Mouse (Mus musculus): ENCODE results near the gene Yipf3.

Gene Yipf3

GRCm38 (mm10) chr17:46247512-46248188 is at the start of gene Yipf3, which contains the start of gene Polr1c:
TSS of gene Yipf3 (plus strand) at chr17:46248080.
TSS of gene Polr1c (minus strand) at chr17:46248054.
- peak; percentile 85 for DNase-seq (ENCODE audit: low read depth, low spot score)

GRCm38 (mm10) chr17:46201151-46201550 is 46.7 kb upstream of the Yipf3 start:
- no peak for DNase-seq (ENCODE audit: low read depth, low spot score)

GRCm38 (mm10) chr17:46202421-46203071 is 45.3 kb upstream of the Yipf3 start, which contains the start of the genes Polh and Xpo5:
TSS of gene Polh (minus strand) at chr17:46202645.
TSS of gene Xpo5 (plus strand) at chr17:46202782.
- peak; percentile 89 for DNase-seq (ENCODE audit: low read depth, low spot score)

- no peak for DNase-seq (ENCODE audit: low read depth, low spot score)
These were observed 44.8 kb upstream of the Yipf3 start for GRCm38 (mm10) chr17:46203078-46203477.

GRCm38 (mm10) chr17:46206676-46207075 is 41.2 kb upstream of the Yipf3 start:
- DNase-seq (ENCODE audit: low read depth, low spot score): no peak

GRCm38 (mm10) chr17:46210550-46210949 is 37.3 kb upstream of the Yipf3 start:
- no peak for DNase-seq (ENCODE audit: low read depth, low spot score)

GRCm38 (mm10) chr17:46221601-46222000 is 26.3 kb upstream of the Yipf3 start:
- DNase-seq (ENCODE audit: low read depth, low spot score): no peak

- no peak for DNase-seq (ENCODE audit: low read depth, low spot score)
These were observed 20.3 kb upstream of the Yipf3 start for GRCm38 (mm10) chr17:46227576-46227975.

GRCm38 (mm10) chr17:46236067-46236466 is 11.8 kb upstream of the Yipf3 start:
- no peak for DNase-seq (ENCODE audit: low read depth, low spot score)

- no peak for DNase-seq (ENCODE audit: low read depth, low spot score)
These were observed 10.8 kb upstream of the Yipf3 start for GRCm38 (mm10) chr17:46237079-46237478.

- no peak for DNase-seq (ENCODE audit: low read depth, low spot score)
These were observed 10.4 kb upstream of the Yipf3 start for GRCm38 (mm10) chr17:46237480-46237879.

- no peak for DNase-seq (ENCODE audit: low read depth, low spot score)
These were observed 8.3 kb upstream of the Yipf3 start for GRCm38 (mm10) chr17:46239516-46240114.

GRCm38 (mm10) chr17:46241471-46241870 is 6.4 kb upstream of the Yipf3 start:
- no peak for DNase-seq (ENCODE audit: low read depth, low spot score)

- no peak for DNase-seq (ENCODE audit: low read depth, low spot score)
These were observed 5.6 kb upstream of the Yipf3 start for GRCm38 (mm10) chr17:46242274-46242673.

- DNase-seq (ENCODE audit: low read depth, low spot score): no peak
These were observed 4.9 kb upstream of the Yipf3 start for GRCm38 (mm10) chr17:46242993-46243392.

- DNase-seq (ENCODE audit: low read depth, low spot score): no peak
These were observed 4.3 kb upstream of the Yipf3 start for GRCm38 (mm10) chr17:46243624-46244023.

GRCm38 (mm10) chr17:46244579-46244978 is 3.3 kb upstream of the Yipf3 start:
- DNase-seq (ENCODE audit: low read depth, low spot score): no peak

GRCm38 (mm10) chr17:46248189-46248522 is 276 bp downstream of the Yipf3 start:
- no peak for DNase-seq (ENCODE audit: low read depth, low spot score)

- no peak for DNase-seq (ENCODE audit: low read depth, low spot score)
These were observed 3.3 kb downstream of the Yipf3 start for GRCm38 (mm10) chr17:46251174-46251573.

- DNase-seq (ENCODE audit: low read depth, low spot score): no peak
These were observed 4.9 kb downstream of the Yipf3 start for GRCm38 (mm10) chr17:46252571-46253451.

GRCm38 (mm10) chr17:46253452-46254084 is 5.7 kb downstream of the Yipf3 start, which contains the start of gene Lrrc73:
TSS of gene Lrrc73 (plus strand) at chr17:46253531.
- DNase-seq (ENCODE audit: low read depth, low spot score): peak; percentile 74
